Mouse (Mus musculus) gastrocnemius, postnatal 14 days (tissue): ENCODE measurements around the gene Tmem191c. TPM values are rescaled to one million over a fixed set of nuclear protein-coding genes. Genes with fewer than 3 reads are reported as not detected.
"Not testable (repeated sequence)": the region's sequence is repeated elsewhere in the genome, so short reads cannot be mapped to it uniquely, and the experiment has no call there.

Experiments
- DNase-seq: peaks from one replicate; pipeline ENCODE4 v3.0.0; 2021; ENCODE audit warnings: mixed read lengths
- intact Hi-C: fragments of 180-260 bp; cut with DNase I; formaldehyde crosslinking; loops from one replicate; pipeline ENCODE4 v1.15.1; 2025; ENCODE audit warnings: low total_unique reads
- long read RNA-seq, 2 experiments: library from polyadenylated mRNA; stranded (forward); transcript quantifications; one replicate each; pipeline ENCODE4 v2.0.0; 2021
- total RNA-seq, 2 experiments: library from RNA; stranded (reverse); gene quantifications; 2 replicates each; pipeline ENCODE4 v1.2.3; 2021

Gene Tmem191c
- total RNA-seq = 1 to 10 TPM in 1 of 2 experiments, under 1 TPM in 1; 0.96 to 1.2 TPM
- long read RNA-seq, experiment 1 = 0 reads
- long read RNA-seq, experiment 2 = 0 reads

DNA sequence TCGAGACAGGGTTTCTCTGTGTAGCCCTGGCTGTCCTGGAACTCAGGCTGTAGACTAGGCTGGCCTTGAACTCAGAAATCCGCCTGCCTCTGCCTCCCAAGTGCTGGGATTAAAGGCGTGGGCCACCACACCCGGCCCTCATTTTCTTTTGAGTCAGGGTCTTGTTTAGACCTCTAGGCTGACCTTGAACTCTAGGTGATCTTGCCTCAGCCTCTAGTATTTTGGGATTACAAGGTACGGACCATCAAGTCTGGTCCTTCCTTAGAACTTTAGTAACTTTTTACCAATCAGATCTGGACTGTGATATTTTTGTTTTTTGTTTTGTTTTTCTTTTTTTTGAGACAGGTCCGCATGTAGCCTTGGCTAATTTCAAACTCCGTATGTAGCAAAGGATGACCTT is at the start of gene Tmem191c:
TSS of gene Tmem191c (plus strand) at position 357 of the 400 bp plus-strand sequence.
- intact Hi-C loops = loop anchor here (5.0 kb wide), 1 partner anchor 138 kb away; no protein-coding TSS in a partner anchor
- DNase-seq = no peak

DNA sequence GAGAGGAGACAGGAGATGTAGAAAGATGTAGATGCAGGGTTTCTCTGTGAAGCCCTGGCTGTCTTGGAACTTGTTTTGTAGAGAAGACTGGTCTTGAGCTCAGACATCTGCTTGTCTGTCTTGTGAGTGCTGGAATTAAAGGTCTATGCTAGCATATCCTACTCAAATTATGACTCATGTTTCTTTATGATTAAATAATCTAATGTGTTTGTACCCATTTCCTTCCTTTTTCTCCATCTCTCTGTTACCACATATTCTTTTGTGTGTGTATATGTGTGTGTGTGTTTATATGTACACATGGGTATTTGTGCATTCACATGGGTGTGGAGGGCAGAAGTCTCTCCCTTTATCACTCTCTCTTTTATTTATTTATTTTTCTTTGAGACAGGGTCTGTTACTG is 49.4 kb upstream of the Tmem191c start:
- DNase-seq = no peak
- intact Hi-C loops = no loop called here

DNA sequence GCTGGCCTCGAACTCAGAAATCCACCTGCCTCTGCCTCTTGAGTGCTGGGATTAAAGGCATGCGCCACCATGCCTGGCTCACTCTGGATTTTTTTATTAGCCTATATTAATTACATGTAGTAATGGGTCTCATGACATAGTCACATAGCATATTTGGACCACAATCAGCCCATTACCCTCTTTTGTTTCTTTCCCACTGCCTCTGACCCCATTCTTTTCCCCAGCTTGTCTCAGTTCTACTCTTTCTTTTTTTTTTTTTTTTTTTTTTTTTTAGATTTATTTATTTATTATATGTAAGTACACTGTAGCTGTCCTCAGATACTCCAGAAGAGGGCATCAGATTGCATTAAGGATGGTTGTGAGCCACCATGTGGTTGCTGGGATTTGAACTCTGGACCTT is 44.4 kb upstream of the Tmem191c start:
- DNase-seq = not testable (repeated sequence)
- intact Hi-C loops = loop anchor here (10.0 kb wide), 1 partner anchor 1643 kb away; the partner anchor contains the start of genes Hira and Mrpl40

DNA sequence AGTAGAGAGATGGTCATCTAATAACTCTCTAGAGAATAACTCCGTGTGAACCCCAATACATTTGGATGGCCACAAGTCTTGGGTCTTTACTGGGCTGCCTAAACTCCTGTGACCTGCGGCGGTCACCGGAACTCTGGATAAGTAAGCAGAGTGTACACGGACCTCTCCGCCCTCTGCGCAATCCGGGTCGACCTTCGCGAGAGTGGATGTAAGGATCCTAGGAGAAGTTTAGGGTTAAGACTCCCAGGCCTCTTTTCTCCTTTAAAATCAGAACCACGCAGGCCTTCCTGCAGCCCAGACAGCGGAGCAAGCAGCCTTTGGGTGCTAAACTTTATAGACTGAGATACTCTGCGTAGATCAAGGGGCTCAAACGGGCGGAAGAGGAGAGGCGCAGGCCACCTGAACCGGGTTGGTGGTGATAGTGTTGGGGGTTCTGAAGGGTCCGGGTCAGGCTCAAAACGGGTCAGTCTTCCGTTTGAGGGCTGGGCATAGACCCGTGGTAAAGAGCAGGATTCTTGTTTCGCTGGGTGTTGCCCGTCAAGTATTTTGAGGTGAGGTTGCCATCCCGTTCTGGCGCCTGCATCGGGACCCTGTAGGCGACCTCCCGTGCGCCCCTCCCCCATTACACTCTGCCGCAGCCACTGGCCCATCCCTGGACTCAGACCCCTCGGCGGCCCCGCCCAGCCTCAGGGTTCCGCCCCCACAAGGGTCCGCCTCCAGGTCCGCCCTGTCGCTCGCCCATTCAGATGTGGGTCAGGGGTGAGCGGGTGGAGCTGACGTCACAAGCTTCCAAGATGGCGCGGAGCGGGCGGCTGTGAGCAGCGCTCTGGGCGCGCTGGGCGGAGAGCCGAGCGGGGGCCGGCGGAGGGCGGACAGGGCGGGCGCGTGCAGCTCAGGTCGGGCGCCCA is 42.8 kb upstream of the Tmem191c start, which contains the start of gene Hic2:
TSS of gene Hic2 (plus strand) at position 779 of the 908 bp plus-strand sequence.
- intact Hi-C loops = loop anchor here (10.0 kb wide), 1 partner anchor 1642 kb away; the partner anchor contains the start of genes Hira and Mrpl40
- peak; percentile 94 for DNase-seq

DNA sequence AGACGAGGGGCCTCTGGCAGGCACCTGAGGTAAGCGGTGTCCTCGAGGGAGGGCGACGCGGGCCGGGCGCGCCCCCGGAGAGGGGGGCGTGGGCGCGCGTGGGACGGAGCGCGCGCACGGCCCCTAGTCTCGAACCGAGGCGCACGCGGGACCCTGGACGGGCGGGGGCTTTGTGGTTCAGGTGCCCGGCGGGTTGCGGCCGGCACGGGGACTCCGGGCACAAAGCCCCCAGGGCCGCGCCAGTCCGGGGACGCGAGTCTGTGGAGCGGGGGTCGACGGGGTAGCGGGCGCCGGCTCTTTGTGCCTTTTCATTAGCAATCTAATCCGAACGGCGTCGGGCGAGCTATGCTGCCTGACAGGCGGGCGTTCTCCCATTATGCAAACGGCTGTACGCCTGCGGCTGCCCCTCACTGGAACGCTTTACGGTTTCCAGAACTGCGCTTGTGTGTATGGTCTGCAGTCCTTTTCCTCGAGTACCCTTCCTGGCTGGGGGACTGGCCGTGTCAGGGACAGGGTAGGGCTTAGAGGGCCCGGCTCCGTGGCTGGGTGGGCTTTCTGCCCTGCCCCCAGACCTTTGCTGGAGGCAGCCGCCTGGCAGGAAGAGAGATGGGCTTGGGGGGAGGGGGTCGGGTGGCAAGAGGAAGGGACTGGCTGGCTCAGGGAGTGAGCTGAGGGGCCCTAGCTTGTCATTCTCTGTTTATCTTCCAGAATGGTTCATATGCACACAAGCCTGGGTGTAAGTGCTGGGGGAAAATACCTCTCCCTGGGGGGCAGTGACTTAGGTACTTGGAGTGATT is 42.0 kb upstream of the Tmem191c start:
- peak; percentile 23 for DNase-seq
- intact Hi-C loops = loop anchor here (10.0 kb wide), 1 partner anchor 1641 kb away; the partner anchor contains the start of genes Hira and Mrpl40

DNA sequence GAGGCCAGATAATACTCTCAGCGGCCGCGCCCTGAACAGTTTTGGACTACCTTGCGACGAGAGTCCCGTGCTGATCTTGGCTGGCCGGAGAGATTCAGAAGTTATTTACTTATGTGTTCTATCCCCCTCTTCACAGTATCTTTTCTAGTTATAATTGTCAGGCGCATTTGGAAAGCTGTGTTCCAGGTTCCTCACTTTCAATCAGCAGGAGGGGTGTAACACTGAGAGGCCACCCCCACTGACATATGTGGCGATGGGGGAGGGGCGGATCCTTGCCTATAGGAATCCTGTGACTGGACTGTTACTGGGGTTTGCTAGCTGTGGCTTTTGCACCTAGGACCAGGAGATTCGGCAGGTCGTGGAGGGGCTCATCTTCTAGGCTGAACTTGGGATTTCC is 41.4 kb upstream of the Tmem191c start:
- intact Hi-C loops = loop anchor here (10.0 kb wide), 1 partner anchor 1640 kb away; the partner anchor contains the start of genes Hira and Mrpl40

GRCm38 (mm10) chr16:17234916-17235665 is 40.8 kb upstream of the Tmem191c start:
- intact Hi-C loops = loop anchor here (10.0 kb wide), 1 partner anchor 1640 kb away; the partner anchor contains the start of genes Hira and Mrpl40
- DNase-seq = no peak

More for the DNA sequence above, 41.4 kb upstream of the Tmem191c start:
- DNase-seq = no peak

- intact Hi-C loops = loop anchor here (10.0 kb wide), 1 partner anchor 1637 kb away; the partner anchor contains the start of genes Hira and Mrpl40
- DNase-seq = no peak
Observed at GRCm38 (mm10) chr16:17237634-17238033, 38.2 kb upstream of the Tmem191c start.

DNA sequence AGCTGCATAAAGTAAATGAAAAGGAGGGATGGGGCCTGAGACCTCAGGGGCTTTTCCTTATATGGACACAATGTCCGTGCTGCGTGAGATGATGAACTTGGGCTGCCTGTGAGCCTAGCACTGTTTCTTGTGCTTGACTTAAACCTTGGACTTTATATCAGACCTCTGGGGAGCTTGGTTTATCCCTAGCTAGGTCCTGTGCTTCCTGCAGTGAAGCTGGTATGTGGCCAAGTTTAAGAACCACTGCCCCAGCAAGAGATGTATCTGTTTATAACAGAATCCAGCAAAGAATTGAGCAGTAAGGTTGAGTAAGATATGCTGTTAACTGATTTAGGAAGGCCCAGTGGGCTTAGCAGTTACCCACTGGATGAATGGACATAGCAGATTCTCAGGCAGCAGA is 36.5 kb upstream of the Tmem191c start:
- no peak for DNase-seq
- intact Hi-C loops = loop anchor here (10.0 kb wide), 1 partner anchor 1635 kb away; the partner anchor contains the start of genes Hira and Mrpl40

DNA sequence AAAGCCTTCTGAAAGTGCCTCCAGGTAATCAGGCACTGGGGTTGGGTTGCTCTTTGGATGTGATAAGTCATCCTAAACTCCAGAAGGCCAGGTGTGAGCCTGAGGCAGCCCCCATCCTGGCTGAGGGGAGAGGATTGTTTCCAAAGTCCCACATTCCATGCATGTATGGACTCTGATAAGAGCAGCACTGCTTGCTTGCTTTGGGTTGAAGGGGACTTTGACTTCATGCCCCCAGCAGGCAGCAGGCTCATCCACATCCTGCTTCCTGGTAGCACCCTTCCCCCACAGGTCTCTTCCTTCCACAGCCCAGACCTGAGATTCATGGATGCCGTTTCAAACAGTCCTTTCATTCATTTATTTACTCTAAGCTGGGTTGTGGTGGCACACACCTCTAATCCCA is 32.1 kb upstream of the Tmem191c start:
- intact Hi-C loops = no loop called here
- DNase-seq = no peak

DNA sequence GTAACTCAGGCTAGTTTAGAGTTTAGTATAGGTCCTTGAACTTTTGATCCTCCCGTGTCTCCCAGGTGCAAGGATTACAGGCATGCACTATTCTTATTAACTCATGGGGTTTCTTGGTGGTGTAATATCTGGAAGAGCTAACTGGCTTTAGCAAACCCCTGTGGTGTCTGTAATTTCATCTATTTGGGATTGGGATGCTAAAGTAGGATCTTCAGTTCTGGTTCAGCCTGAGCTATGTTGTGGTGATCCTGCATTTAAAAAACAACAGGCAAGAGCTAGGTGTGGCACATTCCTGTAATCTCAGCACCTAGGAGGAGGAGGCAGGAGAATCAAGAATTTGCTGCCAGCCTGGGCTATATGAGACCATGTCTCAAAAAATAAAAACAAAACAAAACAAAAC is 30.9 kb upstream of the Tmem191c start:
- DNase-seq = no peak
- intact Hi-C loops = no loop called here

GRCm38 (mm10) chr16:17247727-17248126 is 28.1 kb upstream of the Tmem191c start:
- DNase-seq = no peak
- intact Hi-C loops = no loop called here

DNA sequence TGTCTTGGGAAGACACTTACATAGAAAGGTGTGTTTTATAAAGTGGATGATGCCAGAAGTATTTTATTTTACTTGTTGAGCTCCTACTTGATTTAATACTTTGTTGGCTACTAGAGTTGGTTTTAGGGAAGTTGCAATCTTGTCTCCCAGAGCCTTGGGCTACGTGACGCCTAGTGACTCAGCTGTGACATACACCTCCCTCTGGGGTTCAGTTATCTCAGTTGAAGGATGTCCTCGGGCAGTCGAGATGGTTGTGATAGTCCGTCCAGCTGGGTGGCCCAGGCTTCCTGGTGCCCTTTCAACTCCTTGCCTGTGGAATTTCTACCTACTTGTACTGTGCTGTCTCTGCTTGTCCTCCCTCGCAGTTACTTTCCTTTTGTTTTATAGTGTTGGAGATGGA is 26.7 kb upstream of the Tmem191c start:
- intact Hi-C loops = no loop called here
- DNase-seq = no peak

GRCm38 (mm10) chr16:17251539-17251938 is 24.3 kb upstream of the Tmem191c start:
- intact Hi-C loops = no loop called here
- DNase-seq = no peak

DNA sequence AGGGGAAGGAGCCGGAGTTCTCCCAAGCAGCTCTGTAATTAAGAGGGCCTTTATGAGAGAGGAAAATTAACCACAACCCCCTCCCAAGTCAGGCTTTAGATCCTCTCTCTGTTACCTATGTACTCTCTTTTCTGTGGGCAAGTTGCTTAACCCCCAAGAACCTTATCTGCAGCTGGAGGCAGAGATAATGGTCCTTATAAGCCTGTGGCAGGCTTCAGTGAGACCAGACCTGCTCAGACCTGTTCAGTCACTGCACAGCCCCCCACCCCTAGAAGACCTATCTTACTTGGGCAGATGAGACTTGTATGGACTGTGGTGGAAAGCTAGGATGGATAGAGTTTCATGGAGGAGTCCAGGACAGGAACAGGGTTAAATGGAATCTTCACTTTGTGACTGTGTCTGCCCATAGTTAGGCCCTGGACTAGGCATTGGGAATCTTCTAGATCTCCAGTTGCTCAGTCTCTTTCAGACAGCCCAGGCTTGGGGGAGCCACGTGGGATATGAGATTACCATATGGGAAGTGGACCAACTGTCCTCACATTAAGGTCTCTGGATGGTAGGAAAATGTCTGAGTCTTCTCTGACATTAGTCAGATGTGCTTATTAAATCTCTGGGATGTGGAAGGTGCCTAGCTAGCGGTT is 23.7 kb upstream of the Tmem191c start:
- DNase-seq = no peak
- intact Hi-C loops = no loop called here

GRCm38 (mm10) chr16:17252841-17253240 is 23.0 kb upstream of the Tmem191c start:
- intact Hi-C loops = no loop called here
- DNase-seq = no peak

DNA sequence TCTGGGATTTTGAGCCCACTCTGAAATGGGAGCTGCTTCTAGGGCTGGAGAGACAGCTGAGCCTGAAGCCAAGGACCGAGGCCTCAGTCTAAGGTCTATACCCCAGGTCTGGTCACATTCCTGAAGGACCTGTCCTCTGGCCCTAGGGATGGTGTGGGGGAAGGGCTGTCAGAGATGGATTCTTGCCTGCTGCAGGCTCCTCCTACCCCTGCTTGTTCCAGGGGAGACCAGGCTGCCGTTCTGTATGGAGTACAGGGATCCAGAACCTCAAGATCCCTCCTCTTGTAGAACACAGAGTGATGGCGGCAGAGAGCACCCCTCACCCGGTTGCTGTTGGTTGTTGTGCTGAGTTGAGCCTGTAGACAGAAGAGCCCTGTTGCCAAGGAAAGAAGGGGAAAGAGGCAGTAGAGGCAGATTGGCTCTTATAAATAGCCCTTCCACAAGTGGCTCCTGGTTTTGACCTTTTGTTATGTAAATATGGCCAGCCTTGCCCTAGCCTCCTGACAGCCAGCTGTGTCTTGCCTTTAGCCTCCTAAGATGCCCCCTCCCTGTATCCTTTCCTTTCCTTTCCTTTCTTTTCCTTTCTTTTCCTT is 21.8 kb upstream of the Tmem191c start:
- no peak for DNase-seq
- intact Hi-C loops = no loop called here

DNA sequence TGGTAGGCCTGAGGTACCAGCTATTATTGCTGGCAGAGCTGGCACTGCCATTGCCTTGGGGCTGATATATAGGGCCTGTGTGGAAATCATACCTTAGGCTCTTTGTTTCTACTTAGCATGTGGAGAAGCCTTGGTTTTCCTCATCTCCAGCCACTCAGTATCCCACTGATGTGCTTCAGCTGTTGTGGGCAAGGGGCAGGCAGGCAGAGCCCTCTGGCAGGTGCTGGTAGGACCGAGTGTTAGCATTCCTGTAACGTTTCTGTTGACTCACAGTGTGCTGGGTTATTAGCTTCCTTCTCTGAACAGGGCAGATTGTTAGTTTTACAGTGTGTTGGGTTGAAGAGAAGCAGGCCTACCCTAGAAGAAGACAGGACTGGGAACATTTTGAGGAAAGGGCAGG is 20.6 kb upstream of the Tmem191c start:
- intact Hi-C loops = no loop called here
- no peak for DNase-seq
